Mouse (Mus musculus): ENCODE data around the gene Epha2. TPM values are rescaled to one million over a fixed set of nuclear protein-coding genes. Genes with fewer than 3 reads are reported as not detected.

Gene Epha2
- polyA plus RNA-seq, 1 experiment from 2014 or later: 3.4 TPM

DNA sequence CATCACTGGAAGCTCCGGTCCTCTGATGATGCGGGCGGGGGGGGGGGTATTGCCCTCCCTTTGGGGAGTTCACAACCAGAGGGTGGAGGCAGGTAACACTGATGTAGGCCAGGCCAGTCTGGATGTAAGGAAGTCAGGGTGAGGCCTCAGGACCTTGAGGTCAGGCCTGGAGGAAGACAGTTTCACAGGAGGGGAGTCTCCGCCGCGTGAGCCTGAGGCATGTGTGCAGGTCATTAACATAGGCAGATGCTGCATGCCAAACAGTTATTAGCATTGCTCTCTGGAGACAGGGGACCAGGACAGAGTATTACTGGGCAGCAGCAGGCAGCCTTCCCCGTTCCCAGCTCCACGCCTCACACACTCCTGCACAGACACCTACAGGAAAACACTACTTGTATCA lies 12.9 kb upstream of the Epha2 start:
- Histone ChIP-seq H3K27me3 (replicated peaks; ENCODE audit: control insufficient read depth, insufficient read depth, low read length) (peaks cover 27% of the 10 kb centered on the region), H3K4me1 (replicated peaks; ENCODE audit: control insufficient read depth, insufficient read depth, low read length) (peaks cover 12% of the 10 kb centered on the region), H3K4me2 (ENCODE audit: low read length) (no peak overlapping the region), H3K4me3 (ENCODE audit: low read depth, low read length) (no peak overlapping the region), H3K36me3 (ENCODE audit: control insufficient read depth, insufficient read depth, low read length) (no peaks in the 10 kb centered on the region), H3K27ac (ENCODE audit: low read depth) (no peak overlapping the region), H3K9me3 (ENCODE audit: control insufficient read depth, low read length) (no peaks in the 10 kb centered on the region), H3K9ac (ENCODE audit: low read length) (no peak overlapping the region)
- no peak for ATAC-seq (replicated peaks; ENCODE audit: low FRiP score, low TSS enrichment, low read depth)
- WGBS: 36% methylated on average over 8 of the region's 8 CpGs
- no peak for DNase-seq (ENCODE audit: low spot score)

DNA sequence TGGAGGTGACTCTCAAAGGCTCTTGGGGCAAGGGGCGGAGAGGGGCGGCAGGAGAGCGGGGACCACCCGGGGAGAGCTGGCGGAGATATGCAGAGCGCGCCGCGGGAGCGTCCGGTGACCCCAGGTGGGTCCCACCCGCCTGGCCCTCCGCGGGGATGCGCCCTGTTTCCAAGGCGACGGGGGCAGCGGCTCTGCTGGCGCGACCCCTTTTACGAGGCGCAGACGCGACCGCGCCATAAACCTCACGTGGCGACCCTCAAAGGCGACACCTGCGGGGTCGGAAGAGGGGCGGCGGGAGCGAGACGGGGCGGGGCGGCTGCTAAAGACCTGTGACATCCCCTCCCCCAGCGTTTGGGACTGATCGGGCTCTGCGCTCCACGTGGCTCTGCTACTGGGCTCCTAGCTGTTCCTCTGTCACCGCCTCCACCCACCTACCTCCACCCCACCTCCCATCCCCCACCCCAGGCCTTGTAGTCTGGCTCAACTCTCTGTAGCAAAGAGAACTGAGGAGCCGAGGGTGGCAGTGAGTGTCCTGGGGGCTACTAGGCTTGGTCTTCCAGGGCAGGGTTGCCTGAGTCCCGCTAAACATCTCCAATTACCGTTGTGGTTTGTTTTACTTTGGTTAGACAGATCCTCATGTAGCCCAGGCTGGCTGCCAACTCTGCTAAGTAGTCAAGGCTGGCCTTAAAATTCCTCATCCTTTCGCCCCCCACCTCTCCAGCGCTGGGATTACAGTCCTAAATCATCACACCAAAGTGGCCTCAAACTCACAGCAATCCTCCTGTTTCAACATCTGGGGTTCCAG lies 9.3 kb upstream of the Epha2 start:
- Histone ChIP-seq H3K9me3 (ENCODE audit: control insufficient read depth, low read length) (no peaks in the 10 kb centered on the region), H3K27me3 (replicated peaks; ENCODE audit: control insufficient read depth, insufficient read depth, low read length) (peaks cover 23% of the 10 kb centered on the region), H3K9ac (ENCODE audit: low read length) (peak overlapping the region; percentile 31; the same call in 1 of the 2 replicates), H3K4me1 (replicated peaks; ENCODE audit: control insufficient read depth, insufficient read depth, low read length) (peaks cover 18% of the 10 kb centered on the region), H3K4me3 (ENCODE audit: low read depth, low read length) (peak overlapping the region; percentile 23), H3K27ac (ENCODE audit: low read depth) (no peak overlapping the region), H3K36me3 (ENCODE audit: control insufficient read depth, insufficient read depth, low read length) (no peaks in the 10 kb centered on the region), H3K4me2 (ENCODE audit: low read length) (peak overlapping the region; percentile 55)
- WGBS: 1% methylated on average over 39 of the region's 47 CpGs
- DNase-seq (ENCODE audit: low spot score): peak; percentile 69
- peak; percentile 13; the same call in 1 of the 2 replicates for ATAC-seq (replicated peaks; ENCODE audit: low FRiP score, low TSS enrichment, low read depth)

DNA sequence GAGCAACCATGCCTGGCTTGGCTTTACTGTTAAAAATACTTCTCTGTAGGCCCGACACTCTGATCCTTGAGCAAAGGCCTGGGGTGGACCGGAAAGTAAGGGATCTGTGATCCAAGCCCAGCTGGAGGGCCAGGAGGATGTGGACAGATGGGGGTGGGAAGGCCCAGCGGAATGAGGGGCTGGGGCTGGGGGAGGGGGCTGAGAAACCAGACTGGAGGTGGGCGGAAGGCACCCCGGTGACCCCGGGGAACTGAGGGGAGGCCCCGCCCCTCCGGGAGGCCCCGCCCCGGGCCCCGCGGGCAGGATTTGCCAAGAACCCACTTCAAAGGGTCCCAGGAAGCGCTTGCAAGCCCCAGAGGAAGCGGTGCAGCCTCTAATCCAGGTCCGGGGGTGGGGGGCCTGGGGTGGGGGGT lies 5.3 kb upstream of the Epha2 start:
- Histone ChIP-seq H3K9me3 (ENCODE audit: control insufficient read depth, low read length) (no peaks in the 10 kb centered on the region), H3K27ac (ENCODE audit: low read depth) (no peak overlapping the region), H3K4me3 (ENCODE audit: low read depth, low read length) (0 out of 2 replicates have a peak overlapping the region, but pooled peaks have one; percentile 1), H3K27me3 (replicated peaks; ENCODE audit: control insufficient read depth, insufficient read depth, low read length) (peaks cover 21% of the 10 kb centered on the region; the same call in 1 of the 2 replicates), H3K4me1 (replicated peaks; ENCODE audit: control insufficient read depth, insufficient read depth, low read length) (peaks cover 18% of the 10 kb centered on the region), H3K9ac (ENCODE audit: low read length) (no peak overlapping the region), H3K4me2 (ENCODE audit: low read length) (peak overlapping the region; percentile 30), H3K36me3 (ENCODE audit: control insufficient read depth, insufficient read depth, low read length) (no peaks in the 10 kb centered on the region)
- ATAC-seq (replicated peaks; ENCODE audit: low FRiP score, low TSS enrichment, low read depth) (no peak), DNase-seq (ENCODE audit: low spot score) (no peak)
- 7% methylated on average over 15 of the region's 15 CpGs for WGBS

DNA sequence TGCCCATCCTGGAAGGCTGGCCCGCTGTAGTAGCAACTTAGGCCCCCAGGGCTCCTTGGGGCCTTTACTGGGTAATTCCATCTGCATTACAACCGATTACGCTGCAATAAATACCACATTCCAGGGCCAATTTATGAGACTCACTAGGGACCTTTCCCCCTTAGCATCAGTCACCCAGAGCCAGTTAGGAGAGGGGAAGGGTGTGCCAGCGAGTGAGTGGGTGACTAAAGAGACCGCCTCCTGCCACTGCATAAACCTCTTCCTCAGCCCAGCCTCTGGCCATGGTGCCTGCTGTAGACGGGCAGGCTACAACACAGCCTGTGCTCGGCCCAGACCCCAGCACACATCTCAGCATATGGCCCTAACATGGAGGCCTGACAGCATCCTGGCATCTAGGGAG lies 3.1 kb upstream of the Epha2 start:
- ATAC-seq (replicated peaks; ENCODE audit: low FRiP score, low TSS enrichment, low read depth): no peak; the same call in 1 of the 2 replicates
- peaks cover 15% of the 10 kb centered on the region for H3K27me3 ChIP-seq (replicated peaks; ENCODE audit: control insufficient read depth, insufficient read depth, low read length)
- no peak overlapping the region for H3K4me3 ChIP-seq (ENCODE audit: low read depth, low read length)
- 45% methylated on average over 7 of the region's 7 CpGs for WGBS
- H3K4me1 ChIP-seq (replicated peaks; ENCODE audit: control insufficient read depth, insufficient read depth, low read length): peaks cover 14% of the 10 kb centered on the region
- no peak for DNase-seq (ENCODE audit: low spot score)
- no peak overlapping the region for H3K4me2 ChIP-seq (ENCODE audit: low read length)
- H3K27ac ChIP-seq (ENCODE audit: low read depth): no peak overlapping the region
- H3K9me3 ChIP-seq (ENCODE audit: control insufficient read depth, low read length): no peaks in the 10 kb centered on the region
- no peaks in the 10 kb centered on the region for H3K36me3 ChIP-seq (ENCODE audit: control insufficient read depth, insufficient read depth, low read length)
- no peak overlapping the region for H3K9ac ChIP-seq (ENCODE audit: low read length)

DNA sequence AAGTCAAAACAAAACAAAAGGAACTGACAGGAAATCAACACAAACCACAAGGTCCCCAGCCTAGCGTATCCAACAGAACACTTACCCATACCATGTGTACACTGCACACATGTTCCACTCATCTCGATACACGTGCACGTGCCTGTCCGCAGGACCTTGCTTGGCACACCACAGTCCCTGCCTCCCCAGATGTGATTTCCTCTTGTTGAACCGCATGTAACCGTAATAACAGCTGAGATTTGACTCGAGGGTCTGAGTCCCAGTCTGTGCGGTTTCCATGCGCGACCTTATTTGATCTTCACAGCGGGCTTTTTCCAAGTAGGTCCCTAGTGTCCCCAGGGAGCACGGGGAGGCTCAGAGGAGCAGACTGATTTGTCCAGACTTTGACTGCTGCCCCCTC lies 1.7 kb upstream of the Epha2 start:
- ATAC-seq (replicated peaks; ENCODE audit: low FRiP score, low TSS enrichment, low read depth): no peak
- 72% methylated on average over 13 of the region's 13 CpGs for WGBS

DNA sequence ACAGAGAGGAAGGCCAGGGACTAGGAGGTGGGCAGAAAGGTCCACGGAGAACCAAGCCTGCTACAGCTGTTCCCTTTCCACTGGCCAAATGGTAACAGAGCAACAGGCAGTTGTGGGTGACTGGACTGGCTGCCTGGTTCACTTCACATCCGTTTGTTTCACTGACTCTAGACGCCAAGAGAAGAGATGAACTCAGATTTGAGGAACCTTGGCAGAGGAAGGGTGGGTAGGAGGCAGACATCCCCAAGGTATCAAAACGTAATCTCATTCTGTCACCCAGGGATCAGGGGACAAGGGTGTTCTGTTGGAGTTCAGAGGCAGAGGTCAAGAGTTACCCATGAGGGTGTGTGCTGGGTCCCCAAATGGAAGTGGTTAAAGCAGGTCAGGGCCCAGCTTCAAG lies 844 bp upstream of the Epha2 start:
- Histone ChIP-seq H3K27ac (ENCODE audit: low read depth) (no peak overlapping the region), H3K36me3 (ENCODE audit: control insufficient read depth, insufficient read depth, low read length) (no peaks in the 10 kb centered on the region), H3K27me3 (replicated peaks; ENCODE audit: control insufficient read depth, insufficient read depth, low read length) (peaks cover 15% of the 10 kb centered on the region), H3K4me1 (replicated peaks; ENCODE audit: control insufficient read depth, insufficient read depth, low read length) (peaks cover 16% of the 10 kb centered on the region), H3K4me2 (ENCODE audit: low read length) (no peak overlapping the region), H3K9me3 (ENCODE audit: control insufficient read depth, low read length) (no peaks in the 10 kb centered on the region), H3K4me3 (ENCODE audit: low read depth, low read length) (no peak overlapping the region), H3K9ac (ENCODE audit: low read length) (no peak overlapping the region)
- WGBS: 57% methylated on average over 4 of the region's 4 CpGs
- DNase-seq (ENCODE audit: low spot score) (no peak), ATAC-seq (replicated peaks; ENCODE audit: low FRiP score, low TSS enrichment, low read depth) (no peak)

More for the DNA sequence above, 1.7 kb upstream of the Epha2 start:
- H3K36me3 ChIP-seq (ENCODE audit: control insufficient read depth, insufficient read depth, low read length): no peaks in the 10 kb centered on the region
- H3K4me3 ChIP-seq (ENCODE audit: low read depth, low read length): no peak overlapping the region
- H3K27ac ChIP-seq (ENCODE audit: low read depth): no peak overlapping the region
- H3K4me1 ChIP-seq (replicated peaks; ENCODE audit: control insufficient read depth, insufficient read depth, low read length): peaks cover 16% of the 10 kb centered on the region
- no peak overlapping the region for H3K9ac ChIP-seq (ENCODE audit: low read length)
- no peaks in the 10 kb centered on the region for H3K9me3 ChIP-seq (ENCODE audit: control insufficient read depth, low read length)
- H3K4me2 ChIP-seq (ENCODE audit: low read length): no peak overlapping the region
- H3K27me3 ChIP-seq (replicated peaks; ENCODE audit: control insufficient read depth, insufficient read depth, low read length): peaks cover 15% of the 10 kb centered on the region
- no peak for DNase-seq (ENCODE audit: low spot score)

DNA sequence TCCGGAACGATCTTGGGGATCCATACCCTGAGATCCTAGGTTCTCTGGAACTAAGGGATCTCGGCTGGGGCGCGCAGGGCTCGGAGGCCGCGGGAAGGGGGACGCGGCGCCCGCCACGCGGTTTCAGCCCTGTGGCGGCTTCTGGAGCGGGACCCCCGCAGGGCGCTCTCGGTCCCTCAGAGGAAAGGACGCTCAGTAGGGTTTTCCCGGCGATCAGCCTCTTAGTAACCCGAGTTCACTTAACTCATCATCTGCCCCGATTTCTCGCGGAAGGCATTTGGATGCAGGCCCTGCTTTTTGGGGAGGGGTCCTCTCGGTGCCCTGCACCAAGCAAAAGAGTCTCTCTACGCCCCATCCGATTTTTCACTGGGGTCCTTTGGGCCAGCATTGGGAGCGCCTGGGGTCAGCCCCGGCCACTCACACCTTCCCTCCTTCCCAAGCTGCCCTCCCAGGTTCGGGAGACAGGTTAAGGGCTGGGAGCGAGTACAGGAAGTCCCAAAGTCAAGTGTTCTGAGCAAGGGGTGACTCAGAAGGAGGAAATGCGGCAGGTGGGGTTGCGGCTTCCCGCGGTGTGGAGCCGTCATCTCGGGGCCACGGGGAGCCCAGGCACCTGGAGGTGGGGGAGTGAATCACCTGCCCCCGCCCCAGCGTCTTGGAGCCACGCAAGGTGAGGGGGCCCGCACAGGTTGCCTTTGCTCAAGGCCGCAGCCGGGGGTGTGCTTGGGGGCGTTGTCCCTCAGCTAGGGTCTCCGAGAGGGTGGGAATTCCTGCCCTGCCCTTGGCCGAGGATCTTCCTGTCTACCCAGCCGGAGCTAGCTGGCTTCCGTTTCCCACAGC lies 769 bp downstream of the Epha2 start:
- Histone ChIP-seq H3K4me2 (ENCODE audit: low read length) (peak overlapping the region; percentile 95), H3K4me3 (ENCODE audit: low read depth, low read length) (peak overlapping the region; percentile 68), H3K9ac (ENCODE audit: low read length) (peak overlapping the region; percentile 68), H3K36me3 (ENCODE audit: control insufficient read depth, insufficient read depth, low read length) (no peaks in the 10 kb centered on the region), H3K27me3 (replicated peaks; ENCODE audit: control insufficient read depth, insufficient read depth, low read length) (peaks cover 15% of the 10 kb centered on the region), H3K4me1 (replicated peaks; ENCODE audit: control insufficient read depth, insufficient read depth, low read length) (peaks cover 9% of the 10 kb centered on the region; the same call in 1 of the 2 replicates), H3K27ac (ENCODE audit: low read depth) (peak overlapping the region; percentile 30; the same call in 1 of the 2 replicates), H3K9me3 (ENCODE audit: control insufficient read depth, low read length) (no peaks in the 10 kb centered on the region)
- DNase-seq (ENCODE audit: low spot score) (peak; percentile 71), ATAC-seq (replicated peaks; ENCODE audit: low FRiP score, low TSS enrichment, low read depth) (no peak; the same call in 1 of the 2 replicates)
- 2% methylated on average over 51 of the region's 51 CpGs for WGBS

DNA sequence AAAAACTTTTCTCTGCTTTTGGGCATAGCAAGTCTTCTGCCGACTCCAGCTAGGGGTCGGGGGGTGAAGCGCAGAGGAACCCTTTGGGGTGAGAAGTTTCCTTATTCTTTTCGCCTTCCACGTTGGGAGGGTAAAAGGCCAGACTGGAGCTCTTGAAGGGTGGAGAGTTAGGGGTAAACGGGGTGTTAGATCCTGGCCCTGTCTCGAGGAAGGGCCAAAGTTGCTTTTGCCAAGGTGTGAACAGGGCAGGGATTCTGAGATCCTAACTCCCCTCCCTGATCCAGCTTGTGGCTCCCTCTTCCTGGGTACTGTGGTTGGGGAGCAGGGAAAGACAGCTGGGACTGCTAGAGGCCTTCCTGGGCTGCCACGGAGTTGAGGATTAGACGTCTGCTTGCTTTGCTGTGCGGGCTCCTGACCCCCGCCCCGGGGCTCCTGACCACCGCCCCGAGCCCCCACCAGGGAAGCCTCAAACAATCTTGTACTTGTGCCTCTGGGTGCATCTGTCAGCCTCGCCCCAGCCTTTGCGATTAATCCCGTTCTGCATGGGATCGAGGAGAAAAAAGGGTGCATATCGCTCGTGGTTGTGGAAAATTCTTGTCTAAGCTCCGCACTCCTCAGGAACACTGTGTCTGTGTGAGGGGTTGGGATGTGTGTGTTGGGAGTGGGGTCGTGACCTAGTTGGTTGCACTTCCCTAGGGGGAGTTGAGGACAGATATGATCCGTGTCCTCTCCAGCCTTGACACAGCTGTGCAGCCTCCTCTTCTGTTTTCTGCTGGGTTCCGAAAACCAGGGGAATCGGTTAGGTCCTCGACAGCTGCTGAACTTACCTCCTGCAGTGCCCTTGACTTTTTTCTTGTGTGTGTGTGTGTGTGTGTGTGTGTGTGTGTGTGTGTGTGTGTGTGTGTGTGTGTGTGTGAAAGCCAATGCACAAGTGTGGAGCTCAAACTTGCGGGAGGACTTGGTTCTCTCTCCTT lies 1.7 kb downstream of the Epha2 start:
- Histone ChIP-seq H3K4me1 (replicated peaks; ENCODE audit: control insufficient read depth, insufficient read depth, low read length) (peaks cover 9% of the 10 kb centered on the region; the same call in 1 of the 2 replicates), H3K27ac (ENCODE audit: low read depth) (no peak overlapping the region), H3K9ac (ENCODE audit: low read length) (peak overlapping the region; percentile 68), H3K36me3 (ENCODE audit: control insufficient read depth, insufficient read depth, low read length) (no peaks in the 10 kb centered on the region), H3K4me3 (ENCODE audit: low read depth, low read length) (peak overlapping the region; percentile 68), H3K4me2 (ENCODE audit: low read length) (peak overlapping the region; percentile 95), H3K9me3 (ENCODE audit: control insufficient read depth, low read length) (no peaks in the 10 kb centered on the region), H3K27me3 (replicated peaks; ENCODE audit: control insufficient read depth, insufficient read depth, low read length) (peaks cover 15% of the 10 kb centered on the region)
- ATAC-seq (replicated peaks; ENCODE audit: low FRiP score, low TSS enrichment, low read depth) (no peak), DNase-seq (ENCODE audit: low spot score) (no peak)
- 18% methylated on average over 27 of the region's 27 CpGs for WGBS
